9 mouse cellular contexts compared by ENCODE assay signal in the genomic region with DNA sequence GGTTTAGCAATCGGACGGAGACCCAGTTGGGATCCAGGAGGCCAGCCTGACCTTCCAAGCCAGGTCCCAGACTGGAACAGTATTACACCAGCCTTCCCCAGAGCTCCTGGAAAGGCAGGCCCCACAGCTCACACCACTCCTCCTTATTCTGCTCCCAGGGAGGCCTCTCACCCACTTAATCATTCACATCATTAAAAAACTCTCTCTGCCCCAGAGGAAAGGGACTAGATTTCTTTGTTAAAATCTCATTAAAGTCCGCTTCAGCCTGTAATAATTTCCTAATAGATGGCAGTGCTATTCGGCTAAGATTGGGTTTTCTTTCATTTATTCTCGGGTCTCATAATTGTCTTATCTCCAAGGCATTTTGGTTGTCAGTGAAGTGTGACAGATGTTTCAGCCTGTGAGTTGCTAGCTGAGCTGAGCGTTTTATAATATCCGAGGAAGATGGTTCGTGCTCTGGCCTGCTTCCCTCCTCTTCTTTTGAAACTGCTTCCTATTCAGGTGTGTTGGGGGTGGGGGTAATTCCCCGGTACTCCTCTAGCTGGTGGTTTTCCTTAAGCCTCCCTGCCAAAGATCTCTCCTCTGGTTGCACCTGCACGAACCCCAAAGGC. TPM values are rescaled to one million over a fixed set of nuclear protein-coding genes. Genes with fewer than 3 reads are reported as not detected.
DNase-seq lines count a peak whose midpoint lies in the region; ATAC-seq lines count a peak whose summit lies in the region.
"Had no signal": no experiment of that assay in that cellular context is flagged by ENCODE, and none has a peak within 500 bp of the region (broad histone marks: within the 10 kb centered on the region; RNA-seq: fewer than 3 reads in every experiment).

No protein-coding gene starts in this region.

- H3K27me3 ChIP-seq in midbrain, embryonic 13.5 days, result no peaks in the 10 kb centered on the region
- no peaks in the 10 kb centered on the region for H3K27me3 ChIP-seq in midbrain, embryonic 10.5 days (ENCODE audit: low read depth, poor library complexity, severe bottlenecking)
- no peaks in the 10 kb centered on the region for H3K27me3 ChIP-seq in hindbrain, embryonic 13.5 days
- no peaks in the 10 kb centered on the region for H3K27me3 ChIP-seq in midbrain, embryonic 16.5 days (ENCODE audit: control insufficient read depth, insufficient read depth, low read depth, low read length)

- H3K27ac ChIP-seq in midbrain, embryonic 13.5 days, result peak overlapping the region; percentile 69
- no peak overlapping the region for H3K27ac ChIP-seq in midbrain, embryonic 10.5 days (replicated peaks)
- peak overlapping the region; percentile 83 for H3K27ac ChIP-seq in hindbrain, embryonic 13.5 days
- H3K27ac ChIP-seq in midbrain, embryonic 16.5 days (ENCODE audit: low read length), result peak overlapping the region; percentile 62

- peaks cover 22% of the 10 kb centered on the region for H3K4me1 ChIP-seq in midbrain, embryonic 13.5 days (replicated peaks)
- H3K4me1 ChIP-seq in midbrain, embryonic 10.5 days, result peaks cover 10% of the 10 kb centered on the region
- H3K4me1 ChIP-seq in hindbrain, embryonic 13.5 days (replicated peaks), result peaks cover 27% of the 10 kb centered on the region
- H3K4me1 ChIP-seq in midbrain, embryonic 16.5 days (ENCODE audit: control insufficient read depth, insufficient read depth, low read length), result peaks cover 20% of the 10 kb centered on the region

- ATAC-seq in midbrain, embryonic 13.5 days, result peak; percentile 62
- peak; percentile 50 for ATAC-seq in hindbrain, embryonic 13.5 days (ENCODE audit: low FRiP score)
- 0 out of 2 replicates have a peak, but pooled peaks have one; percentile 45 for ATAC-seq in midbrain, embryonic 16.5 days
- ATAC-seq in monocyte, adult 5-6 weeks (replicated peaks; ENCODE audit: insufficient number of reproducible peaks, low FRiP score, low TSS enrichment, poor library complexity, severe bottlenecking), result no peak

- no peak overlapping the region for H3K9ac ChIP-seq in midbrain, embryonic 13.5 days (replicated peaks)
- H3K9ac ChIP-seq in hindbrain, embryonic 13.5 days, result no peak overlapping the region; the same call in 1 of the 2 replicates
- H3K9ac ChIP-seq in midbrain, embryonic 16.5 days (ENCODE audit: low read depth, low read length), result no peak overlapping the region

- no peaks in the 10 kb centered on the region for H3K9me3 ChIP-seq in midbrain, embryonic 13.5 days
- H3K9me3 ChIP-seq in midbrain, embryonic 10.5 days (replicated peaks), result no peaks in the 10 kb centered on the region
- no peaks in the 10 kb centered on the region for H3K9me3 ChIP-seq in hindbrain, embryonic 13.5 days
- no peaks in the 10 kb centered on the region for H3K9me3 ChIP-seq in midbrain, embryonic 16.5 days (replicated peaks; ENCODE audit: control insufficient read depth, low read length, poor library complexity, severe bottlenecking)

- 26% methylated on average over 10 of the region's 10 CpGs for WGBS in midbrain, embryonic 13.5 days
- 65% methylated on average over 10 of the region's 10 CpGs for WGBS in midbrain, embryonic 10.5 days
- 36% methylated on average over 10 of the region's 10 CpGs for WGBS in hindbrain, embryonic 13.5 days
- 24% methylated on average over 10 of the region's 10 CpGs for WGBS in midbrain, embryonic 16.5 days

- H3K4me3 ChIP-seq in midbrain, embryonic 13.5 days (replicated peaks), result no peak overlapping the region
- no peak overlapping the region for H3K4me3 ChIP-seq in midbrain, embryonic 10.5 days
- no peak overlapping the region for H3K4me3 ChIP-seq in hindbrain, embryonic 13.5 days
- no peak overlapping the region for H3K4me3 ChIP-seq in midbrain, embryonic 16.5 days (ENCODE audit: low read depth, low read length)

- no peaks in the 10 kb centered on the region for H3K36me3 ChIP-seq in midbrain, embryonic 13.5 days
- no peaks in the 10 kb centered on the region for H3K36me3 ChIP-seq in midbrain, embryonic 10.5 days
- no peaks in the 10 kb centered on the region for H3K36me3 ChIP-seq in hindbrain, embryonic 13.5 days
- H3K36me3 ChIP-seq in midbrain, embryonic 16.5 days (ENCODE audit: control insufficient read depth, insufficient read depth, low read length), result no peaks in the 10 kb centered on the region

- peak; percentile 56 for DNase-seq in adrenal gland, postnatal 10 days
- DNase-seq in adrenal gland, adult 18-20 months (ENCODE audit: low spot score in 2 of 2), result no peak
- DNase-seq in midbrain, embryonic 10.5 days (ENCODE audit: low spot score), result no peak
- DNase-seq in left cerebral cortex, adult 18-20 months (ENCODE audit: low spot score in 2 of 2), result no peak

- H3K4me2 ChIP-seq in midbrain, embryonic 13.5 days (replicated peaks), result no peak overlapping the region
- H3K4me2 ChIP-seq in hindbrain, embryonic 13.5 days, result no peak overlapping the region
- no peak overlapping the region for H3K4me2 ChIP-seq in midbrain, embryonic 16.5 days (ENCODE audit: low read length)

RNA-seq across cellular contexts. Expression of gene Syt14, which starts 46.8 kb away (rescaled TPM):
- total RNA-seq in adrenal gland, postnatal 10 days (2021), result 1 to 10 TPM; 4.6 to 5.7 TPM
- total RNA-seq in adrenal gland, adult 18-20 months (2021), result 1 to 10 TPM; 5.8 to 6.9 TPM
- 7.4 and 8.9 TPM in 2 replicates for polyA plus RNA-seq in midbrain, embryonic 13.5 days (2015; fragmentation: Nextera tagmentation; extraction: Ambion mirVana)
- polyA plus RNA-seq in midbrain, embryonic 10.5 days (2016; fragmentation: Nextera tagmentation; extraction: Ambion mirVana), result 3.7 and 4.1 TPM in 2 replicates
- polyA plus RNA-seq in hindbrain, embryonic 13.5 days (2015; fragmentation: Nextera tagmentation; extraction: Ambion mirVana), result 7.5 and 7.8 TPM in 2 replicates
- polyA plus RNA-seq in midbrain, embryonic 16.5 days (2015; fragmentation: Nextera tagmentation; extraction: Ambion mirVana), result 6.9 and 8.2 TPM in 2 replicates
- not detected in 3 replicates for total RNA-seq in monocyte, adult 5-6 weeks (2017)
- total RNA-seq in left cerebral cortex, adult 18-20 months (2021), result 10 to 100 TPM; 25.3 TPM
- total RNA-seq: megakaryocyte, adult 5-6 weeks had no signal

RNA-seq across cellular contexts. Expression of gene Diexf, which starts 47.7 kb away (rescaled TPM):
- total RNA-seq in adrenal gland, postnatal 10 days (2021), result 10 to 100 TPM; 14.8 to 16.6 TPM
- total RNA-seq in adrenal gland, adult 18-20 months (2021), result 10 to 100 TPM; 14.6 to 18.6 TPM
- 8.7 and 10.2 TPM in 2 replicates for polyA plus RNA-seq in midbrain, embryonic 13.5 days (2015; fragmentation: Nextera tagmentation; extraction: Ambion mirVana)
- polyA plus RNA-seq in midbrain, embryonic 10.5 days (2016; fragmentation: Nextera tagmentation; extraction: Ambion mirVana), result 8.4 and 8.8 TPM in 2 replicates
- polyA plus RNA-seq in hindbrain, embryonic 13.5 days (2015; fragmentation: Nextera tagmentation; extraction: Ambion mirVana), result 7.1 and 7.4 TPM in 2 replicates
- polyA plus RNA-seq in midbrain, embryonic 16.5 days (2015; fragmentation: Nextera tagmentation; extraction: Ambion mirVana), result 8.9 and 9.7 TPM in 2 replicates
- total RNA-seq in monocyte, adult 5-6 weeks (2017), result 19.6 to 30.8 TPM (median 24.0 TPM) in 3 replicates
- 10 to 100 TPM; 22.0 to 22.5 TPM for total RNA-seq in left cerebral cortex, adult 18-20 months (2021)
